Mouse (Mus musculus) myocyte (in vitro differentiated cells): ENCODE data around the gene Ogfod1.

Source experiments
- E2F4 ChIP-seq: IDR thresholded peaks from one replicate; pipeline ENCODE4 v1.6.1; 2011; ENCODE audit warnings: mild to moderate bottlenecking, control low read depth, moderate library complexity; ENCODE audit not compliant: insufficient read depth
- MAX ChIP-seq: IDR thresholded peaks from one replicate; pipeline ENCODE4 v1.6.1; 2011; ENCODE audit warnings: low read depth, mild to moderate bottlenecking, control low read depth
- MYOG ChIP-seq, 3 experiments: IDR thresholded peaks; one replicate each; pipeline ENCODE4 v1.6.1; 2011; ENCODE audit warnings: control low read depth in 2 of 3, low read depth in 2 of 3, mild to moderate bottlenecking in 2 of 3; ENCODE audit not compliant: insufficient read length in 2 of 3, control insufficient read depth in 1 of 3, insufficient read depth in 1 of 3
- POLR2A ChIP-seq: IDR thresholded peaks from one replicate; pipeline ENCODE4 v1.6.1; 2011; ENCODE audit warnings: low read depth, mild to moderate bottlenecking, control low read depth, moderate library complexity; ENCODE audit not compliant: insufficient read length
- POLR2AphosphoS2 ChIP-seq: IDR thresholded peaks from one replicate; pipeline ENCODE4 v1.6.1; 2011; ENCODE audit warnings: low read depth, control low read depth; ENCODE audit not compliant: insufficient read length
- TCF12 ChIP-seq: IDR thresholded peaks from one replicate; pipeline ENCODE4 v1.6.1; 2011; ENCODE audit warnings: mild to moderate bottlenecking, control low read depth; ENCODE audit not compliant: poor library complexity, insufficient read depth, severe bottlenecking
- USF1 ChIP-seq: IDR thresholded peaks from one replicate; pipeline ENCODE4 v1.6.1; 2011; ENCODE audit warnings: low read depth, mild to moderate bottlenecking, control low read depth, moderate library complexity

GRCm38 (mm10) chr8:94113435-94113834 is 76.4 kb downstream of the Ogfod1 start:
- no peak for TF ChIP-seq POLR2A
- TF ChIP-seq POLR2AphosphoS2: no peak
- TF ChIP-seq MAX: no peak
- no peak for TF ChIP-seq E2F4
- TF ChIP-seq TCF12: no peak
- no peak for TF ChIP-seq MYOG (IDR thresholded peaks at IDR 0.05; ENCODE audit: control insufficient read depth in 1 of 3, insufficient read depth in 1 of 3, insufficient read length in 2 of 3, low read depth in 2 of 3)
- TF ChIP-seq USF1: no peak
